Mouse (Mus musculus) CD4-positive naive resting alpha-beta T cell, adult 76 days (primary cell): ENCODE results near the gene Tex9. TPM values are rescaled to one million over a fixed set of nuclear protein-coding genes. Genes with fewer than 3 reads are reported as not detected.

Source experiments
- total RNA-seq: library from RNA; stranded (reverse); gene quantifications from one replicate; pipeline ENCODE4 v1.2.4, GENCODE M21; 2023

The Tex9 gene
- total RNA-seq, result 13.0 TPM

DNA sequence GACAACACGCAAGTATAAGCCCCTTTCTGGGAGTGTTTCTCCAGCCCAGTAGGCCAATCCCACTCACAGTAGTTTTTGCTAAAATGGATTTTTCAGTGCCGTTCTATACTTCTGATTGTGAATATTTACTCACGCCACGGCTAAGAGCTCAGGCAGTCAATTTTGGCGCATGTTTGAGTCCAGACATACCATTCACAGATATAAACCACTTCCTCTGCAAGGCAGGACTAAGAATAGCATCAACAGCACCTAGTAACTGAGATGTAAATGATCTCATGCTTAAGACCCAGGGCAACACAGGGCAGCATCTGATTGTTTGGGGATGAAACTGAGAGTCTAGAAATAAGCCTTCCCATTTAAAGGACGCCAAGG is at the start of gene Tex9:
TSS of gene Tex9 (minus strand) at position 19 of the 372 bp plus-strand sequence.

DNA sequence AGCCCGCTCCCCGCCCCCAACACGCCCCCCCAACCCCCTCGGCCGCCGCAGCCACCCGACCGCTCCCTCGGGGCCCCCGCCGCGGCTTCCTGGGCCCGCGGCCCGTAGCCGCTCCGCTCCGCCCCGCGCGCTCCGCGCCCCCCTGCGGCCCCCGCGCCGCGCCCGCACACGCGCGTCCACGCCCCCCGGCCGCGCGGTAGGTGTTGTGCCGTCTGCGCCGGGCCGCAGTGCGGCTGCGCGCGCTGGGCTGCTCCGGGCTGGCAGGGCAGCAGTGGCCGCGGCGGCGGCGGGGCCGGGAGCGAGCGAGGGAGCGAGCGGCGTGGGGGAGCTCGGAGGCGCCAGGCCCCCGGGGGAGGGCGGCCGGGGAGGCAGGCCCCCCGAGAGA is 40.0 kb upstream of the Tex9 start, which contains the start of gene Rfx7:
TSS of gene Rfx7 (plus strand) at position 245 of the 385 bp plus-strand sequence.

DNA sequence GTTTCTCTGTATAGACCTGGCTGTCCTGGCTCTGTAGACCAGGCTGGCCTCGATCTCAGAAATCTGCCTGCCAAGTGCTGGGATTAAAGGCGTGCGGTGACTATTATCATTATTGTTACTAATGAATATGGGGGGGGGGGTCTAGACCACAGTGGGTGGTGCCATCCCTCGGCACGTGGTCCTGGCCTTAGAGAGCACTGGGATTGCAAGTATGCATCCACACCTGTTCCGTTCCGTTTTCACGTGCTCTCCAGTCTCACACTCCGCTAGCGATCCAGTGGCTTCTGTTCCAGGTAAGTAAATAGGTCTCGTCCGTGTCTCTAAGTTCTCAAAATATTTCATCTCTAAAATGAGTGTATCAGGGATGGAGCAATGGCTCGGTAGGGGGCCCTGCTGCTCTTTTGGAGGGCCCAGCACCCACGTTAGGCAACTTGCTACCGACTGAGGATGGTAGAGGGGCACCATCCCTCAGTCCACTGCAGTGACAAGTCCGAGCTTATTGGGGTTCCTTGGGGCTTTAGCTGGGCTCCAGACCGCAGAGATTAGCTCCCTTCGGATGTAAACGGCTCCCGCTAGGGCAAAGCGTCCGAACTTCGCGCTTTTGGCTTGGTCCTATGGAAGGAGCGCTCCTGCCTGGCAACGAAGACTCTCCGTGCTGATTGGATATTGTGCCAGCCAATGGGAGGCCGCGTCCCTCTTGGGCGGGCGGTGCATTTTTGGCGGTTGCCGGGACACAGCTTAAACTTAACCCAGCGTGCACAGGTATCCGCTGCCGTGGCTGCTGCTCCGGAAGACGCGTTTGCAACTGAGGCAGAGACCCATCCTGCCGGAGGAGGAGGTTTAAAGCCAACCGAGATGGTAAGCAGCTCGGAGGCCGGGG is 54.0 kb downstream of the Tex9 start, which contains the start of gene Mns1:
TSS of gene Mns1 (plus strand) at position 190 of the 880 bp plus-strand sequence.

Other genes starting within 250 kb of the Tex9 start
- gene Zfp280d, start 217.4 kb downstream of the Tex9 start, total RNA-seq, result 131 TPM
- gene Mns1, start 54.2 kb downstream of the Tex9 start, total RNA-seq, result 3.6 TPM
- gene Rfx7, start 40.0 kb upstream of the Tex9 start, total RNA-seq, result 77.0 TPM
- 11.3 TPM for gene Nedd4, start 170.1 kb upstream of the Tex9 start, total RNA-seq